Mouse (Mus musculus) neutrophil, adult 5-6 weeks (primary cell): ENCODE data around the gene Epor. TPM values are rescaled to one million over a fixed set of nuclear protein-coding genes. Genes with fewer than 3 reads are reported as not detected.

Source experiments
- ATAC-seq: fragments of 151-379, 151-347 bp; 2 replicates; pipeline ENCODE4 v1.8.0; 2017; ENCODE audit warnings: mild to moderate bottlenecking, moderate TSS enrichment; ENCODE audit not compliant: insufficient number of reproducible peaks, poor library complexity, low FRiP score, severe bottlenecking; ENCODE audit errors: extremely low read depth
- total RNA-seq: library from RNA; stranded (forward); fragments of 200-1000 nt; gene quantifications from 2 replicates; pipeline ENCODE4 v1.2.3, GENCODE M21; 2017

Gene Epor
- total RNA-seq, result not detected in 2 replicates

DNA sequence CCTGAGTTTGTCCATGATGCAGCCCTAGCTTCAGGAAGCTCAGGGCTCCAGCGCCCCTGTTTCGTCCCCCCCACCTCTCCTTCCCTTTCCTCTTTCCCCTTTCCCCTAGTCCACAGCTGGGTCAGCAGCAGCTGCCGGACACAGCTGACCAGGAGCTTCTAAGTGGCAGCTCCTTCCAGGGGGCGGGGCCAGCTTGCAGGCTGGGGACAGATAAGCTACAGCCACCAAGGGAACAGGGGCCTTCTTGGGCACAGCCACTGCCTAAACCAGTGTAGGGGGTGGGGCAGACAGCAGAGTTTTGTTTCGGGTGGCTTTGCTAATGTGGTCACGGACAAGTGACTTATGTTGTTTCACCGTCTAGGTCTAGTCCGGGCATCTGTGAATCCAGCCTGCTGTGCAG, at the start of gene Epor:
Gene Epor (minus strand): TSS at position 90 of the 400 bp plus-strand sequence.
- ATAC-seq, result no peak

DNA sequence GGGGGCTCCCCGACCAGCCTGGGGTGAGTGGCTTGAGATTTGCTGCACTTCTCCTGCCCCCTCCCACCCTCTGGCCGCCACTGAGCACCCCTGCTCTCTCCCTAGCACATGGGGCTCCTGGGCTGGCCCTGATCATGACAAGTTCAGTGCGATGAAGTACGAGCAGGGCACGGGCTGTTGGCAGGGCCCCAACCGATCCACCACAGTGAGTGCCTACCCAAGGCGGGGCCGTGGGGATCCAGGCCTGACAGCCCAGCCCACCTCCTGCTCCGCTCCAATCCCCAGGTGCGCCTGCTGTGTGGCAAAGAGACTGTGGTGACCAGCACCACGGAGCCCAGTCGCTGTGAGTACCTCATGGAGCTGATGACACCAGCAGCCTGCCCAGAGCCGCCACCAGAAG, 49.4 kb upstream of the Epor start:
- no peak for ATAC-seq

DNA sequence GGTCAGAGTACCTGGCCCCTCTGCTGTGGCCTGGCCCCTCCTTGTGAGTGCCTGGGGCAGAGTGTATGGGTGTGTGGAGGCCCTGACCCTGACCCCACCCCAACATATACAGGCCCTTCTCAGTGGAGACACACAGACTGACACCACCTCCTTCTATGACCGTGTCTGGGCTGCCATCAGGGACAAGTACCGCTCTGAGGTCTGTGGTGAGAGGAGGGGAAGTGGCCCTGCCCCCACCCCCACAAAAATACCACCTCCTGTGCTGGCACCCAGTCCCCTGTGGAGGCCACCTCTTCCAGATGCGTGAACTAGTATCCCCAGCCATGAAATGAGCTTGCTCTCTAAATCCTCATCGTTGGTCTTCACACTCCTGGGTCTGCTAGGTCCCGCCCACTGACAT, 47.7 kb upstream of the Epor start:
- no peak for ATAC-seq

DNA sequence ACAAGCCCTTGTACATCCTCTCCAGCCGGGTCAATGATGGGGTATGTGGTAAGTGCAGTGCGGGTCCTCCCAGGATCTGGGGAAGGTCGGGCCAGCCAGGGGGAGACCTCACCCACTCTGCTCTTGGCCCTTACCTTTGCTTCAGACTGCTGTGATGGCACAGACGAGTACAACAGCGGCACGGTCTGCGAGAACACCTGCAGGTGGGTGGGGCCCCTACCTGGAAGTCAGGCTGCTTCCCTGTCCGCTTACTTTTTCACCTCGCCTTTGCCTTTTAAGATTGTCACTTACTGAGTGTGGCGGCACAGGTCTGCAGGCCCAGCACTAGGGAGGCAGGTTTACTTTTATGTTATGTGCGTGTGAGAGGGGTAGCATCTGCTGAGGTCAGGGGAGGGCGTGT, 41.2 kb upstream of the Epor start:
- no peak for ATAC-seq

DNA sequence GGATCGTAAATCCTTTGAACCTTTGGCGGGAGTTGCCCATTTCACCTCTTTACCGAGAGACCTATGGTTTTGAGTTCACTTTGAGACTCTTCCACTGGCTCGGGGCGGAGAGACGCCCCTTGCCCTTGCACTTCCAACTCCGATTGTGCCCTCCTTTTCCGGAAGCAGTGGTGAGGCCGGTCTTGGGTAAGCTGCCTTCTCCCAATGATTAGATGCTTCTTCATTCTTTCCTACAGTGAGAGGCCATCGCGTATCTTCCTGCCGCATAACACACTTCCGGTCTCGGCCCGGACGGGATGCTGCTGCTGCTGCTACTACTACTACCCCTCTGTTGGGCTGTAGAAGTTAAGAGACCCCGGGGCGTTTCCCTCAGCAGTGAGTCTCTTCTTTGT, 39.9 kb upstream of the Epor start:
- no peak for ATAC-seq

DNA sequence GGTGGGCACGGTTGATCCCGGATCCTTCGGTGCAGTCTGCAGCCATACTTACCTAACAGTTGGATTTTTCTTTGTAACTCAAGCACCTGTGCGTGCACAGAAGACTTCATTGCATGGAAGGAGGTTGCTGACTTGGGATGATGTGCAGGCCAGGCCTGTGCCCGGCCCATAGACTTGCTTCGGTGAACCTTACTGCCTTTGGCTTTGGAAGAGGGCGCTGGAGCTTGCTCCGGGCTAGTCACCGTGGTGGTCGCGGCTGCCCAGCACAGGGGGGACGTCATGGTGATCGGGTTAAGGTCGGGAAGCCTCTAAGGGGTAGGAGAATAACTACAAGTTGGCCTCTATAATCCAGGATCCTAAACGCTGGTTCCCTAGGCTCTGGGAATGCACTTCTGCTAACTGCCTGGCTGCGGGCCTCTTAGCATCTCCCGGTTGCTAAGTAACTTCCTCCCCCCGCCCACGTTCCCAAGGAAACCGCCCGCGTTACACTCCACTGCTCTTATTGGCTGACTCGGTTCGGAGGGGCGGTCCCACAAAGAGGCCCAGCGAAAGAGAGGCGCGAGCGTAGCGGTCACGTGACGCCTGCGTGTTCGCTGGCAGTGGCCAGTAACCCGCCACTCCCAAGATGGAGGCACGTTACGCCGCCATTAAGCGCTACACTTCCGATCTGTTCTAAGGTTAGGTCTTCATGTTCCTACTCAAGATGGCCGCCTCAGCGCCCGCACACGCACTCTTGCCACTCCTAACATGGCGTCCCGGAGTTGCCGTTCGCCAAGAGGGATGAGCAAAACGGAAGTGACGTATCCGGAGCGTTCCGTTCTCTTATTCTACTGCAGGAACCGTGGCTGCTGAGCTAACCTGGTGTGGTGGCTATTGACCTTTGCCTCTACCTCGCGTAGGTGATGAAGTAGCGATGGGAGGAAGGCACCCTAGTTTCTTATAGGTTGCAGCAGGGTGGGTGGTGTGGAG, 39.2 kb upstream of the Epor start, which contains the start of the genes Ccdc151 and Prkcsh:
Gene Ccdc151 (minus strand): TSS at position 441 of the 969 bp plus-strand sequence.
Gene Prkcsh (plus strand): TSS at position 613 of the 969 bp plus-strand sequence.
- peak; percentile 94 for ATAC-seq

DNA sequence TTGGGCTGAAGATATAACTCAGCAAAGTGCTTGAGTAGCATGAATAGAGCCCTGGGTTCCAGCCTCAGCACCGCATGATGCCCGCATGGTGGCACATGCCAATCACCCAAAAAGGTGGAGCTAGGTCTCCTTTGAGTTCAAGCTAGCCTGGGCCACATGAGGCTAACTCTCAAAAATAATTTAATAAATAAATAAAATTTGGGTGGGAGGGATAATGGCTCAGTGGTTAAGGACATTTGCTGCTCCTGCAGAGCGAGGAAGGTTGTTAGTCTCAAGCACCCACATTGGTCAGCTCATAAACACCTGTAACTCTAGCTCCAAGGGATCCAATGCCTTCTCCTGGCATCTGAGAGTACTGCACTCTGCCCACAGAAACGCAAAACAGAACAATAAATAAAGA, 38.3 kb upstream of the Epor start:
- no peak for ATAC-seq

DNA sequence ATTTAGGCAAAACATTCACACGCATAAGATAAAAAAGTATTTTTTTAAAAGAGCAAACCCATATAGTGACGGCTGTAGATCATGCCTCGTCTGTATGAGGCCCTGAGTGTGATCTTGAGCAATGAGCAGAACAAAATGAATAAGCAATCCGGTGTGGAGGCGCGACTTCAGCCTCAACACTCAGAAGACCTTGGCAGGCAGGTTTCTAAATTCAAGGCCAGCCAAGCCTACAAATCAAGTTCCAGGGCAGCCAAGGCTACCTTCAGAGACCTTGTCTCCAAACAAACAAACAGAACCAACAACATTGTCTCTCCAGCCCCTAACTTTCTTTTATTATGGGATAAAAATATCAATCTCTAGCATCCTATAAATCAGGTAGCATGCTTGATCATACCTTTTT, 37.0 kb upstream of the Epor start:
- no peak for ATAC-seq

DNA sequence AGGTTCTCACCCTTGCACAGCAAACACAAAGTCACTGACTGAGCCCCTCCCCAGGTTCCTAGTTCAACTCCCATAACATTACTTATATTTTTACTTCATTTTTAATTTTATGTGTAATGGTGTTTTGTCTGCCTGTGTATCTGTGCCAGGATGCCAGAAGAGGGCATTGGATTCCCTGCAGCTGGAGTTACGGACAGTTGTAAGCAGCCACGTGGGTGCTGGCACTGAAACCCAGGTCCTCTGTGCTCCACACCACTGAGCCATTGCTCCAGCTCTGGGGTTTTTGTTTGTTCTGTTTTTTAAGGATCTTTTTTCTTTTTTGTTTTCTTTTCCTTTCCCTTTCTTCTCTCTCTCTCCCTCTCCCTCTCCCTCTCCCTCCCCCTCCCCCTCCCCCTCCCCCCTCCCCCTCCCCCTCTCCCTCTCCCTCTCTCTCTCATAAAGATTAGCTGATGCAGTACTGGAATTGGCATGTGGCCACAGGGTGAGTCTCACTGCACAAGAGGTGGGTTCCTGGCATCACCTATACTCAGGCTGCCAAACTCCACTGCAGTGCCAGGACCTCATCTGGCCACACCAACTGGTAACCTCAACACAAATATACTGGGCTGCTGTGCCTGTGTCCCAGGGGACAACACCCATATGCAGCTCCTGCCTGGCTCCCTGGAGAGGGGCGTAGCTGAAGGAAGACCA, 33.0 kb upstream of the Epor start:
- no peak for ATAC-seq

DNA sequence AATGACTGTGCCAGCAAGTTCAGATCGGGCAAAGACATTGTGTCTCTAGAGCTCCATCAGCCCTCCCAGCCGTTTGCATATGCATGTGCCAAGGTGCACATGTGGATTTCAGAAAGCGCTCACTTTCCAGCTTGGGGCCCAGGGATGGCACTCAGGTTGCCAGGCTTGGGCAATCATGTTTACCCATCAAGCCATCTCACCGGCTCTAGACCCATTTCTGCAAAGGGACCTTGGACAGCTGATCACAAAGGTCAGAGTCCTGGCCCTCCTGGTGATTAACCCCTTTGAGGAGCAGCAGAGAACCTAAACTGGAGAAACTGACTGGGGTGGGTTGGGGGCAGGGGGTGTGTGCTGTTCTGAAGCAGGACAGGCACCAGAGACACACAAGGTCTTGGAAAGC, 28.9 kb upstream of the Epor start:
- no peak for ATAC-seq

DNA sequence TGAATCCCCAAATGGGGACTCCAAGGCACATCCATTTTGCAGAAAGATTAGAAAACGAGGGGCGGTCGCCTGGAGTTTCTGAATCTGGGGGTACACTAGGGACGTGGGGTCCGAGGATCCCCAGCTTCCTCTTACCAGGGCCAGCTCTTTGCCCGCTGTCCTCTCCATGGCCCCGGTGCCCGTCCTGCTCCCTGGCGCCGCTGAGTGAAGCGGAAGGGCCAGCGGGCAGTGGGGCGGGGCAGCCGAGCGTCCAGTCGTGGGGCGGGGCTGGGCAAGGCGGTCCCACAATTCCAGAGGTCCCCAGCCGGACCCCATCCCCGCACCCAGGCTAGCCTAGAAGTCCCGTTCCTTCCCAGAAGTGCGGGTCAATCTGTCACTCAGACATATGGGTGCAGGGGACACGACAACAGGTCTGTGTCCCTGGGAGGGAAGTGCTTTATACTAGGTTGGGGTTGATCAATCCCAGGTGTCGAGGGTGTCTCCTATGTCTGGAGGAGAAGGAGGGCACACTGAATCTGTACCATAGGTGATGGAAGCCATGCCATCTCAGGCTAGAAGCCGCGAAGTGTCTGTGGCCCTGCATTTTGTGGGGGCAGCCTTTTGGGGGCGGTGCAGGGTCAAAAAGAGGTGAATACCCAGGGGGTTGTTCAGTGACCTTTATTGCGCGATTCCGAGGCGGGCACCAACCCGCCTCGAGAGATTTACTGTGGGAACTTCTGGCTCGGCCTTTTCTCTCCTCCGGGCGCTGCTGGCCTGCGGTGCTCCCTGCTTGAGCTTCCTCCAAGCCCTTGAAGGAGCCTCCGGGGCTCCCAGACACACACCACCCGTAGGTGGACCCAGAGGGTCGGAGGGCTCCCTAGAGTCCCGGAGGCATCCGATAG, 26.2 kb upstream of the Epor start, which contains the start of gene Rgl3:
Gene Rgl3 (minus strand): TSS at position 217 of the 881 bp plus-strand sequence.
- no peak for ATAC-seq

DNA sequence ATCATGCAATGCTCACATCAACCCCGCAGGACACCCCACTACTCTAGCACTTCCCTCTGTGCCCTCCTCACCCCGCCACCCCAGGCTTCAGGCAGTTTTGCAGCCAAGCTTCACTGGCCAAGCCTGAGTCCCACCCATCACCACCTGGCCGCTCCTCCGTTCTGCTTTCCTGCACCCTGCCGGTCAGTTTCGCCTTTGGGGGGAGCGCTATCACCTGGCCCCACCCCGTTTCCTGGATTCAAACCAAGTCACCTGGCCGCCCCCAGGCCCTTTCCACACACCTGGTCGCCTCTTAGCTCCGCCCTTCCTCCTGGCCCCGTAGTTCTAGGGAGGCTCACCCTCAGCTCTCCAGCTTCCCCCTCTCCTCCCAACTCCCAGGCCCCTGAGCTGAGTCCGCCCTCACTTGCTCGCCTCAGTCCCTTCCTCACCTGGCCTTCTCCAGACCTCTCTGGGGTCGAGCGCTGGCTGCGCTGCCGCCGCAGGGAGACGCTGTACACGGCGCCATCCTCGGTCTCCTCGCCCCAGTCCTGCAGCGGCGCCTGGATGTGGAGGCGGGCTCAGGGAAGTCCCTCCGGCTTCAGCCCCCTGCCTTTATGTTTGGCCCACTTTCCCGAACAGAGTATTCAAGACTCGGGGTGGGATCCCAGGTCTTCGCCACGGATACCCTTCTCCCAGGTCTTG, 25.3 kb upstream of the Epor start:
- ATAC-seq, result peak; percentile 21; the same call in 1 of the 2 replicates

DNA sequence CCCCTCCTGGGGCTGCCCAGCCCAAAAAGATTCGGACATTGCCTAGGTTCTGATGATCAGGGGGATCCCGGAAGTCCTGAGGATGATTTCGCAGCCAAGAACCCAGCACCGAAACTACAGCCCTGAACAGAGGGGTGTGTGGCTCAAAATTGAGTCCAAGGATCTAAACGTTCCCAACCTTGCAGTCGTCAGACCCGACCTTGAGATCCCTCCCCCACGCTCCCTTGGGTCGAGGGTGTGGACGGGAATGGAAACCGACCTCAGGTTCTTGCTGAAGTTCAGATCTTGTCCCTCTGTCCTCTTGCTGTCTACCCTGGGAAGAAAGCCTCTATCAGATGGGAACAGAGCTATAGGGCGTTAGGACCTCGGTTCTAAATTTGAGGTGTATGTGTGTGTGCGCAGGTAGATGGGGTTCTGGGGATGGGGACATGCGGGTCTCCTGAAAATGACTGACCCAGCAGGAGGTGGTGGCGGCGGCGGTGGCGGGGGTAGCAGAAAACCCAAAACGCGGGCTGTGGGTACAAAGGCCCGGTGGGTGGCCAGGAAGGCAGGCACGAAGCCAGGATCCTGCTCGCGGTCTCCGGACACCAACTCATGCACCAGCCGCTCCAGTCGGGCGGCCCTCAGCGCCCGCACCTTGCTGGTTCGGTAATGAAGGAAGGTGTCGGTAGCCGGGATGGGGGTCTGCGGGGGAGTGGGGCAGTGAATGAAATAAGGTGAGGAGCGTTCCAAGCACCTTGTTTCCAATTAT, 24.5 kb upstream of the Epor start:
- ATAC-seq, result no peak

DNA sequence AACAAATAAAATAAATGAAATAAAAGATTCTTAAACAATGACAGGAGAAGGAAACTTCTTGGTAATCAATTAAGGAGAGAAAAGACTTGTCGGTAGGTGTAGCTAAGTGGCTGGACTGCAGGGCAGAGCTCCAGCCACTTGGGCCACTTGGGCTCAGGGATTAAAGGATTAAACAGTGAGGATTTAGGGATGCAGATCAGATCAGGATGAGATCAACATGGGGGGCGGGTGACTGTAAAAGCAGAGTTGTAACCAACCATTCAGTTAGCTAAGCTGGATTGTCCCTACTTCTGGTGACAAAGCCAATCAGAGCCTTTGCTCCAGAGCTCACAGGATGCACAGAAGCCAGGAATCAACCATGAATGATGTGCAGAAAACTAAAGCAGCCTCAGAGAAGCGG, 20.6 kb upstream of the Epor start:
- no peak for ATAC-seq

DNA sequence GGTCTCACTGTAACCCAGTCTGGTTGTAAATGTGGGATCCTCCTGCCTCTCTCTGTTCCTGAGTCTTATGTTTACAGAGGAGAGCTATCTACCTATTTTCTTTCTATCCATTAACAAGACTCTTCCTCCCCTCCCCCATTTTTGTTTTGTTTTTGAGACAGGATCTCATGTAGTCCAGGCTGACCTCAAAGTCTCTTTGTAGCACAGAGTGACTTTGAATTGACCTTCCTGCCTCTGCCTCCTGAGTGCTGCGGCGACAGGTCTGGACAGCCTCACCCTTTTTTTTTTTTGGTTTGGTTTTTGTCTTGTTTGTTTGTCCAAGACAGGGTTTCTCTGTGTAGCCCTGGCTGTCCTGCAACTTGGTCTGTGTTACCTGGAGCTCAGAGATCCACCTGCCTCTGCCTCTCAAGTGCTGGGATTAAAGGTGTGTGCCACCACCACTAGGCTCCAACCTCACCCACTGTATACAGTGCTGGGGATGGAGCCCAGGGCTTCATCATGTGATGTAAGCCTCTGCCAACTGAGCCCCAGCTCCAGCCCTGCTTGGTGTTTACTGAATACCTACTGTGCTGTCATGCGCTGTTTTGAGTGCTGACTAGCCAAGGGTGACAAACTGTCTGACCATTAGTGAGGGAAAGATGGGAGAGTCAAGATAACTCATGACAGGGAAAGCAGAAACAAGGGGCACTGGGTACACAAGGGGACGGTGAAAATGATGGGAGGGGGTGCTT, 15.3 kb upstream of the Epor start:
- no peak for ATAC-seq

DNA sequence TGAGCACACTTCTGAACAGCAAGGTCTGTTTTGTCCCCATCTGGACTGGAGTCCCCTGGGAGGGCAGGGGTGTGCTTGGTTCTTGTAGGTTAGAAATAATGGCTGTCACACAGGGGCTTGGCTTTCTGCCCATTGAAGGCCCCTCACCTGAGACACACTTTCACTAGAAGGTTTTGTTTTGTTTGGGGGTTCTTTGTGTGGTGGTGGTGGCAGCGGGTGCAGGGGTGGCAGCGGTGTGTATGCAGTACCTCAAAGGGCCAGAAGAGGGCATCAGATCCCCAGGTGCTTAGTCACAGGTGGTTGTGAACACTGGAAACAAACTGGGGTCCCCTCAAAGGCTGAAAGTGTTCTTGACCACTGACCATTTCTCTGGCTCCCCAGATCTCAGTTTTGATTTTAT, 14.7 kb upstream of the Epor start:
- ATAC-seq, result peak; percentile 37; the same call in 1 of the 2 replicates

DNA sequence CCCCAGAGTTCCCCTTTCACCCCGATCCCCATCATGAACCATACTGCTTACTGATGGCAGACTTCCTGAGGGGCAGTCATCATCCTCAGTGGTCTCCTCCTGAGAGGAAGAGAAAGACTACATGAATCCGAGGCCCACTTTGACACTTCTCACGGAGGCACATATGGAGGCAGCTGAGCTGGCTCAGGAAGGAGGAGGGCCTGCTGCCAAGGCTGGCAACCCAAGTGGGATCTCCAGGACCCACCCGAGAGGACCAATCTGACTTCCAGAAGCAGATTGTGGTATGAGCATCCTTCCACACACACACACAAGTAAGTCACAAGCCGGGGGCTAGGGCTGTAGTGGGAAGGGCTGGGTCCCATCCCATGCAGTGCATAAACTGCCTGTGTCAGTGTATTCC, 14.0 kb upstream of the Epor start:
- no peak for ATAC-seq
